Mouse (Mus musculus): ENCODE results near the gene Prdx3.

- TF ChIP-seq GATA1 (IDR thresholded peaks at IDR 0.05; ENCODE audit: borderline replicate concordance, low read length) (no peak), FLI1 (IDR thresholded peaks at IDR 0.05; ENCODE audit: low read length) (no peak)
Observed at GRCm38 (mm10) chr19:60903971-60904370, 29.6 kb upstream of the Prdx3 start.
